Mouse (Mus musculus): Measurements from ENCODE around the gene Letmd1.

Gene Letmd1

GRCm38 (mm10) chr15:100508454-100509167 lies 39.8 kb downstream of the Letmd1 start:
- DNase-seq: no peak

GRCm38 (mm10) chr15:100510072-100510471 lies 41.2 kb downstream of the Letmd1 start:
- DNase-seq: no peak

- DNase-seq: no peak
Measured at GRCm38 (mm10) chr15:100513387-100513786, 44.6 kb downstream of the Letmd1 start.

- DNase-seq: no peak
Measured at GRCm38 (mm10) chr15:100515121-100515520, 46.3 kb downstream of the Letmd1 start.

GRCm38 (mm10) chr15:100520306-100520705 lies 51.5 kb downstream of the Letmd1 start:
- no peak for DNase-seq

GRCm38 (mm10) chr15:100525405-100525804 lies 56.6 kb downstream of the Letmd1 start:
- no peak for DNase-seq

- no peak for DNase-seq
Measured at GRCm38 (mm10) chr15:100527900-100528299, 59.1 kb downstream of the Letmd1 start.

Measured in cerebellum, postnatal 25 days (tissue).